Mouse (Mus musculus): ENCODE measurements at regions not wholly inside any gene's neighbourhood (a gene's known extent, or its start where the extent isn't known, plus 50 kb on each side); places are given as distances from the start of the nearest gene placed in this dataset.
A peak's percentile ranks its signal among the peaks of the same experiment; 100 is the strongest.
"Not testable (repeated sequence)": the region's sequence is repeated elsewhere in the genome, so short reads cannot be mapped to it uniquely, and the experiment has no call there.

DNA sequence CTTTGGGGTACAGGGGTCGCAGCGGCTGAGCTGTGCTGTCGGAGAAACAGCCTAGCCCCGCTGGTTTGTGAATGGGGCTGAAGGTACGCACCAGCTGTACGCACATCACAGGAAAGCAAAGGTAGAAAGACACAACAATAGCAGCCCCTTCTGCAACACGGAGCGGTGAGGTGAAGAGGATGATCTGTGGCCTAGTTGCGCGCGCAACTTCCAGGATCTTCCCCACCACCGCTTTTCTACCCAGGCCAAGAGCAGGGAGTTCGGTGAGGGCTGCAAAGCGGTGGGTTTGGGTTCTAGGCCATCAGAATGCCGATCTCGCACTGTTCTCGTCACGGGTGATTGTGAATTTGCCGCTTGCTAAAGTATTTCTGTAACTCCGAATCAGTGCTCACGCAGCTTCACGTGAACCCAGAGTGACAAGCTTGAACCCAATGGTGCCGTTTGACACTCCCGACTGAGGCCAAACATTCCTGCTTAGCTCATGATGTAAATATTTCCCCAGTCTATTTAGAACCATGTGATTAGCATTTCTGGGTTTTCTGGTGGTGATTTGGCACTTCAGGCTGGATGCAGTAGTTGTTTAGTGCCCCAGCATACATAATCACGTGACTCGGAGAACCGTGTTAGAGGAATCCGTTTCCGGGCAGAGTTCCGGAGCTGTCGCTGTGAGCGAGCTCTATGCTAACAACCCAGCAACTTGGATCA lies 54.7 kb downstream of the Cryaa start:
- no peak for DNase-seq

- no peak for DNase-seq
Measured at GRCm38 (mm10) chr17:31734521-31734920, 56.9 kb downstream of the Cryaa start.

DNA sequence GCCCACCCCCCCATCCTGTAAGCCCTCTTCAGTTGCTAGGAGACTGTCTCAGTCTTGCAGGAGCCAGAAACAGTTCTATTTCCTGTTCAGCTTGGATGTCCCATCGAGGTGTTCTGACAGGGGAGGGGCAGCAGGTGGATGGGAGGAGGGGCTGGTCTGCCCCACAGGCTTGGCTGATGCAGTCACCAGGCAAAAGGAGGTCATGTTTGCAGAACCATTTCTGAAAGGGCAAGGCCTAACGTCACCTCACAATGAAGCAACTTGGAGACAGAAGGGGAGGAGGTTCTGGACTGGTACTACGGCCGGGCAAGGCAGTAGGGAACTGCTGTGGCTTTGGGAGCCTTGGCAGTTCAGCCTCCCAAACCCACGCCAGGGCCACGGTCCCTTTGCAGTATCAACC lies 59.1 kb downstream of the Cryaa start:
- DNase-seq, result no peak

DNA sequence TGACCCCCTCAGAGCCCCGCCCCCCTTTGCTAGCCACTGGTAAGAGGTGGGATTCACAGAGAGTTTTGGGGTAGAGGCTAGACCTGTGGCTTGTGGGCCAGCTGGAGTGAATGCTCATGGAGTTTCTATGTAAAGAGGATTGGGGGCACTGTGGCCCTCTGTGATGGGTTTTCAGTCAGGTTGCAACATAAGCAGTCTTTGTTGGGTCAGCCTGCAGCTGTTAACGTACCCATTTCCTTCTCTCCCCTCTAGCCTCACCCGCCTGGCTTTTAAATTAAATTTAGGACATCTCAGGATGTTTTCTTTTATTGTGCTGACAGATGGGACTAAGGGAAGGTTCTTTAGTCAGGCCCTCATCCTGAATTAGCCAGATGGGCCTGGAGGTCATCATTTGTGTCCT lies 60.6 kb downstream of the Cryaa start:
- no peak for DNase-seq

DNA sequence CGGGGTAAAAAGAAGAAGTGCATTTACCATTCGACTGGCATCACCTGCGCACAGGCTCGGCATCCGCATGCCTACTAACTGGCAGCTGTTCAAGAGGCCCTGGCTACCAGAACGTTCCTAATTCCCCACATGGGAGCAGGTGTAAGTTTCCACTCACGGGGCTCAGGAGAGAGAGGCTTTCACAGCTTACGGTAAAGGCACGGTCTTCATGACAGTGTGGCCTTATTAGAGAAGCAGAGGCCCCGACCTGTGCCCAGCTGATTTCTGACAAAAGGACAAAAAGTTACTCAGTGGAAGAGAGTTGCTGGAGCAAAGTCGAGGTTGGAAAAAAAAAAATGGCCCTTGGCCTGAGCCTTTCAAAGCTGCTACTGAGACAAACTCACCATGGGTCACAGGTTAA lies 62.0 kb downstream of the Cryaa start:
- DNase-seq, result no peak

DNA sequence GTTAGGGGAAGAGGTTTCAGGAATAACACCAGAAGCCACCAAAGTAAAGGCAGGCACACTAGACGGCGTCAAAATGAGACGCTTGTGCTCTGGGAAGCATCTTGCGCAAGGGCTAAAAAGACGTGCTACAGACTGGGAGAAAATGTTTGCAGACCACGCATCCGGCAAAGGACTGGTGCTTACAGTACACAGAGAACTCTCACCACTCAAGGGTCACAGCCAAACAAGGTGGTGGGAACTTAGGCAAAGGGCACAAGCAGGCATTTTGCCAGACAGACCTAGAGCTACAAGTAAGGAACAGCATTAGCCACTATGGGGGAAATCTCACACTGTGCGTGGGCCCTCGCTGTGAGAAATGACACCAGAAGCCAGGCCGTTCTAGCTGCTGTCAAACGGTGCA lies 62.5 kb downstream of the Cryaa start:
- DNase-seq, result no peak

DNA sequence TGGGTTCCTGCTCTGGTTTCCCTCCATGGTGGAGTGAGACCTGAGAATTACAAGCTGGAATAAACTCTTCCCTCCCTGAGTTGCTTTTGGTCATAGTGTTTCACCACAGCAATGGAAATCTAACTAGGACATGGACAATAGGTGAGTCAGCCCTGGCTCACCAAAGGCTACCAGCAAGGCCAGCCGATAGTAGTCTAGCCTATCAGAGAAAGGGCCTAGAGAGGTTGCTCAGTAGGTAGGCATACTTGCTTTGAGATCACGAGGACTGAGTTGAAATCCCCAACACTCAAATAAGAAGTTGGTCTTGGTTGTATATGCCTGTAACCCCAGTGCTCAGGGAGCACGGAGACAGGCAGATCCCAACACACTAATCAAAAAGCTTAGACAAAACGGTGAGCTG lies 66.0 kb downstream of the Cryaa start:
- no peak for DNase-seq

DNA sequence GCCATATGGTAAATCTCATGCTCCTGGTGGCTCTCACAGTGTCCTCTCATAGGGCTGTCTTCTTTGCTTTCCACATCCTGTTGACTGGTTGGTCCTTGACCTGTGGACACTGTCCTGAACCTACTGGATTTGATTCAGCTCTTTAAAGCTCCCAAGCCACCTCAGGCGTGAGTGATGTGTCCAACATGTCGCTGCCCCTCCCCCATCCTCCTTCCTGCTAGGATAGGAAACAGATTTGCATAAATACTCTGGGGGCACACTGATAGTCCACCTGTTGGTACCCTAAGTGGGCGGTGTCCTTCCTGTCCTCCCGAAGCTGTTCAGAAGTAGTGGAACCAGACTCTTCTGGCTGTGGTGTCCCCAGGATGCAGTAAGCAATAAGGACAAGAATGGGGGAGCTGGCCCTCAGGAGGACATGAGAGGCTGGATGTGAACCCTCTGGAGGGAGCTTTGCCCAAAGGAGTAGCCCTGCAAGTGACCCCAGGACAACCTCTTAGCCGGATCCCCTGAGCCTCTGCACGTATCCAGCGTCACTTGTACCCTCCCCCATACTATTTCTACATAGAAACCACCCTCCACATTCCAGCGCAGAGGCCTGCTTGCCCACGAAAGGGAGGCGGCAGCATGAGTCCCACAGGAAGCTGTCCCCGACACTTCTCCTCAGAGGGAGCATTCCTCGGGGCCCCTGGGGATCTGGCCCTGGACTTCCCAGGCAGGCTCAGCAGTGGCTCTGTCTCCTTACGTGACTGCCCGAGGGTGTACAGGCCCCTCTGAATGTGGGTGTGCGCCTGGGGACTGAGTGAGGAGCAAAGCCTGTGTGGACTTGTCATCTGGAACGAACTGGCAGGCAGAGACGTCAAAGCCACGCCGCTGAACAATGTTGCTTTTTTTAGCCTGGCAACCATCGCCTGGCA lies 68.8 kb downstream of the Cryaa start:
- DNase-seq, result no peak

DNA sequence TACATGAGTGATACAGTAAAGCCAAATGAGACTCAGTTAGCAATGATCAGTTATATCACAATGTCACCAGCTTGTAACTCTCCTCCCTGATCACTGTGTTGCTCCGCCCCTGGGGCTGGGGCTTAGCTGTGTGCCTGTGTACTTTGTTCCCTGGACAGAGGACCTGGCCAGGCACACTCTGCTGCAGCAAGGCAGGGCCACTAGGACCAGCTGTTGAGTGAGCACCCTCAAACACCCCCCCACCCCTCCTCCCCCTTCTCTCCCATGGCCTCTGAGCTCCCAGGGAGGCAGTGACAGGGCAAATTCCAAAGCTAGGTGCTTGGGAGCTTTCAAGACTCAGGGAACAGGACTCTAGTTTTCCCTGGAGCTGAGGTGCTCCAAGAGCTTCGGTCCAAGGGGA lies 70.0 kb downstream of the Cryaa start:
- DNase-seq, result no peak

GRCm38 (mm10) chr17:31748158-31748557 lies 70.6 kb downstream of the Cryaa start:
- DNase-seq, result no peak

DNA sequence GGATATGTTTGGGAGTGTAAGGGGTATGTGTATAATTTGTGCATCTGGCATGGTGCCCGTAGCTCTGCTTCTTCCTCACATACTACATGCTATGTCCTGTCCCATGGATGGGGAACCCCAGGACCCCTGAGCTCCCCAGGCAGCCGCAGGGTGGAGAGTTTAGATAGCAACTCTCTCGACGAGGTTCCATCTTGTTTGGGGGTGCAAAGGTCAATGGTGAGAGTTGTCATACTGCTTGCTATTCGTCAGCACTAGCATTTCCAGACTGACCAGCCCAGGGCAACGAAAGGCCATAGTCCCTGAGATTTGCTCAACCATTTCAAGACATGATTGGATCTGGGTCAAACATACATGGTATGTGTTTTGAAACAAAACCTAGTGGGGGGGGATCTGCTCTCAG lies 71.4 kb downstream of the Cryaa start:
- DNase-seq, result no peak

DNA sequence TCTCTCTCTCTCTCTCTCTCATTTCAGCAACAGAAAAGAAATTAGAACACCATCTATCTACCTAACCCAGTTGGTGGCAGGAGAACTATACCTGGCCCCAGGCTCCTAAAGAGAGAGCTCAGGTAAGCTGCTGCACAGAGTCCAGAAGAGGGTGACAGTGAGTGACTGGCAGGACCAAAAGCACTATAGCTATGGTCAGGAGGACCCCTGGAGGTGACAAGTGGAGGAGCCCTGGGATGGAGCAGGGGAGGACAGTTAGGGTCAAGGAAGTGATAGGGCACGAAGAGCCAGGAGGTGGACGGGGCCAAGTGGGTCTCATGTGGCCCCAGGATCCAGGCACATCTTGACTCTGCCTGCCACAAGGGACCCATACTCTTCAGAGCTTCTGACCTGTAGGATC lies 73.7 kb downstream of the Cryaa start:
- DNase-seq, result no peak

DNA sequence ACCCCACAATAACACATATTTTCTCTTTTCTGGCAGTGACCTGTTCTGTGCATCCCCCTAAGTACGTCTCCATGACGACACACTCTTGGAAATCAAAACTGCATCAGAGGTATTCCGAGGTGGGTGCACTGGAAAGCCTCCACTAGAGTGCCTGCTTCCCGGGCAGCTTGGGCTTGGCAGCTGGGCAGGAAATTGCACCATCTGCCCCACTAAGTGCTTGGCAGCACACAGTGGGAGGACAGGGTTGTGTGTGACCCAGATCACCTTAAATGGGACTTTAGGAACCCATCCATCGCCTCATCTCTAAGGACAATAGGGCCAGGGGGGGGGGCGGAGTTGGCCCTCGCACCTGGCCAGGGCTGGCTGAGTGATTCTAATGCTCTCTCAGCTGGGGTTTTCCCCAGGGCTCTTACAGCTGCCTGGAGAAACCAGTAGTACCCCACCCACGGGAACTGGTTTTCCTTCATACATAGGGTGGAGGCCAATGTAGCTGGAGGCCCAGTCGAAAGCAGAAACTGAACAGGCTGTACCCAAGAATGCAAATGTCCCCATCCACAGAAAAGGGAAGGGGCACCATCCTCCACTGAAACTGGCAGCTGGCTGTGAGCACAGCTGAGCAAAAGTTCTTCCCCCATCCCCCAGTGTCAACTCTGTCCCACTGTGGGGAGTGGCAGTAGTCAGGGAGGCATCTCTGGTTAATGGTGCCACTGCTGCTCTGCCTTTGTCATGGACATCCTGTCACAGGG lies 75.7 kb downstream of the Cryaa start:
- no peak for DNase-seq

DNA sequence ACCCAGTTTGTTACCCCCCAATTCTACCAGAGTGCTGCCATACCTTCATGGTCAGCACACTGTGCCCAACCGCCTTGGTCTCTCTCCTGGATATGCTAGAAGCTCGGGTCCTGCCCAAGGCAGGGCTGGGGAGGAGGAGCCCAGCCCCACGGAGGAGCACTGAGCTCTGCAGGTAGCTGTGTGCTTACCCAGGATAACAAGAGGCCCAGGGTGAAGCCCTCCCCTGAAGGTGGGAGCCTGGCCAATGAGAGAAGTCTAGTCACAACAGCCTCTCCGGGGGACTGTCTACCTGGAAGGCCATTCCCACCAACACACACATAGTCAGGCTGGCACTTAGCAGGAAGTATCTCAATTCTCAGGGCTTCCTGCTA lies 76.2 kb downstream of the Cryaa start:
- DNase-seq, result no peak

DNA sequence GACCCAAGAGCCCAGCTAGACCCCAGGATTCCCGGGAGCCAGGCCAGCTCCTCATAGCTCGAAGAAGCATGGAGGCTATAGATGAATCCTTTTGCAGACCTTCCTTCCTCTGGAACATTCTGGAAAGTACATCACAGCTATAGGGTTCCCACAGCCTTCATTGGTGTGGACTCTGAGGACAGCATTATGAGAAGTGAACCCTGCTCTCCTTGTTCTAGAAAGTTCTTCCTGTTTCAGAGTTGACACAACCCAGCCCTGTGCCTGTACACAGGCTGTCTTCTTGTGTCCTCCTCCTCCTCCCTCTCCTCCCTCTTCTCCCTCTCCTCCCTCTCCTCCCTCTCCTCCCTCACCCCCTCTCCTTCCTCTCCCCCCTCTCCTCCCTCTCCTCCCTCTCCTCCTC lies 82.9 kb downstream of the Cryaa start:
- no peak for DNase-seq

- no peak for DNase-seq
Measured at GRCm38 (mm10) chr17:31763078-31763477, 85.5 kb downstream of the Cryaa start.

GRCm38 (mm10) chr17:31766779-31767697 lies 88.6 kb downstream of the Sik1 start:
- peak; percentile 95 for DNase-seq

GRCm38 (mm10) chr17:31772201-31772820 lies 83.3 kb downstream of the Sik1 start:
- no peak for DNase-seq

GRCm38 (mm10) chr17:31773882-31774281 lies 81.7 kb downstream of the Sik1 start:
- DNase-seq, result not testable (repeated sequence)

- no peak for DNase-seq
Measured at GRCm38 (mm10) chr17:31775037-31775436, 80.6 kb downstream of the Sik1 start.

DNA sequence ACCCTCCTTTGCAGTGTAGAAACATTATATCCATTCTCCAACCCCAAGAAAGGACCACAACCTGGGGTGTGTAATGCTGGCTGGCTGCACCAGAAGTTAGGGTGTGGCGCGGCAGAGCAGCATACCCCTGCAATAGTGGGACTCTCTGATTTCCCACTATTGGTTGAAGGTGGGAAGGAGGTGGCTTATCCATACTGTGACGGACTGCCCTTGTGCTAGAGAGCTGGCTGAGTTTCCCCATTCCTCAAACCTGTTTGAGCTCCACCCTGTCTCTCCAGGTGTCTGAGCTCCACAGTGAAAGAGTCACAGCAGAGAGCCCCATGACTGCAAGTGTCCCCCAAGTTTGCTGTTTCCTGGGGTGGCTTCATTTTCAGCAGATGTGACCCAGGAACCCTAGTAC lies 79.6 kb downstream of the Sik1 start:
- no peak for DNase-seq

DNA sequence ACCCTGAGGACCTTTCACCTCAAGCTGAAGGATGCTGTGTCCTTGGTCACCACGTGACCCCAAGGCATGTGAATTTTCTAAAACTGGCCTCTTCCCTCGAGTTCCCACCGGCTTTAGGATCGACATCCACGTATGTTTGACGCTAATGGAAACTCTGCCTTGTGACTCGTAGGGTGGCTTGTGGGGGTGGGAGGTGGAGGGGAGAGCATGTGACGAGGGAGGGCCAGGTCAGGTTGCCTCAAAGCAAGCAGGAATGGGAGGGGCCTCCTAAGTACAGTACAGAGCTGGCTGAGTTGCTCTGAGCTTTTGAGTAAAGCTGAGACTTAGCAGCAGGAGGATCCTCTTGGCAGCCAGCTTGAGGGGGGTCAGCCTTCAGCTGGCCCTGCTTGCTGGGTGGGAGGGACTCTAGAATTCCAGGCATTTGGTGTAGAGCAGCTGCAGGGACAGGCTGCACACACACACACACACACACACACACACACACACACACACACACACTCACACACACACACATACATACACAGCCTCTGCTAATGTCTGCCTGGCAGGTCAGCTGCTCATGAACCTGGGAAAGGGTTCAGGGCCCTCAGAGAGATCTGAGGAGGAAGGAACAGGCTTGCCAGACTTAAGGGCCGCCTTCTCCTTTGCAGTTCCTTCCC lies 78.5 kb downstream of the Sik1 start:
- DNase-seq, result no peak

All from cerebellum, adult 9-11 months (tissue).